Mouse (Mus musculus) left cerebral cortex, postnatal 4 days (tissue): ENCODE results near the gene Eef1g. TPM values are rescaled to one million over a fixed set of nuclear protein-coding genes. Genes with fewer than 3 reads are reported as not detected.
"Not testable (repeated sequence)": the region's sequence is repeated elsewhere in the genome, so short reads cannot be mapped to it uniquely, and the experiment has no call there.

Source experiments
- DNase-seq: peaks from one replicate; pipeline ENCODE4 v3.0.0-alpha.2; 2022
- intact Hi-C: fragments of 180-260 bp; cut with DNase I; formaldehyde crosslinking; loops from one replicate; pipeline ENCODE4 v1.15.1; 2025
- total RNA-seq, 2 experiments: library from RNA; stranded (reverse); gene quantifications; 2 replicates each; pipeline ENCODE4 v1.2.3; 2021

Eef1g gene
- total RNA-seq, 2 experiments from 2014 or later: 385 to 398 TPM

GRCm38 (mm10) chr19:8998546-8998945 is 31.7 kb downstream of the Eef1g start:
- intact Hi-C loops: no loop called here
- DNase-seq: no peak

GRCm38 (mm10) chr19:8999223-8999622 is 32.4 kb downstream of the Eef1g start:
- intact Hi-C loops: no loop called here
- no peak for DNase-seq

- DNase-seq, intact Hi-C loops: not testable (repeated sequence)
Measured at GRCm38 (mm10) chr19:9006915-9007314, 40.1 kb downstream of the Eef1g start.

GRCm38 (mm10) chr19:9019298-9019697 is 52.5 kb downstream of the Eef1g start:
- intact Hi-C loops: no loop called here
- DNase-seq: no peak

- no peak for DNase-seq
- intact Hi-C loops: no loop called here
Measured at GRCm38 (mm10) chr19:9023021-9023778, 56.4 kb downstream of the Eef1g start.

GRCm38 (mm10) chr19:9025562-9026257 is 58.9 kb downstream of the Eef1g start:
- intact Hi-C loops: no loop called here
- no peak for DNase-seq

- intact Hi-C loops: no loop called here
- peak; percentile 60 for DNase-seq
Measured at GRCm38 (mm10) chr19:9026634-9027033, 59.8 kb downstream of the Eef1g start.

- DNase-seq: no peak
- intact Hi-C loops: no loop called here
Measured at GRCm38 (mm10) chr19:9027795-9028194, 61.0 kb downstream of the Eef1g start.

Other genes starting within 250 kb of the Eef1g start
- 100 to 1,000 TPM; 166 to 179 TPM for gene Slc3a2, start 243.7 kb upstream of the Eef1g start, total RNA-seq
- gene Wdr74, start 231.2 kb upstream of the Eef1g start, total RNA-seq: 10 to 100 TPM; 55.9 to 56.5 TPM
- 1 to 10 TPM; 2.7 to 2.8 TPM for gene 1700092M07Rik, start 226.3 kb upstream of the Eef1g start, total RNA-seq
- 10 to 100 TPM; 70.8 to 77.5 TPM for gene Stx5a, start 225.6 kb upstream of the Eef1g start, total RNA-seq
- gene Nxf1, start 210.0 kb upstream of the Eef1g start, total RNA-seq: 100 to 1,000 TPM; 105 to 110 TPM
- gene Tmem223, start 196.0 kb upstream of the Eef1g start, total RNA-seq: 100 to 1,000 TPM in 1 of 2 experiments, 10 to 100 TPM in 1; 96.5 to 102 TPM
- 1 to 10 TPM; 8.2 to 9.2 TPM for gene Tmem179b, start 192.6 kb upstream of the Eef1g start, total RNA-seq
- 10 to 100 TPM; 24.9 to 29.4 TPM for gene Taf6l, start 180.6 kb upstream of the Eef1g start, total RNA-seq
- 10 to 100 TPM; 87.2 to 92.3 TPM for gene Polr2g, start 168.5 kb upstream of the Eef1g start, total RNA-seq
- 1 to 10 TPM; 5.1 to 6.8 TPM for gene Zbtb3, start 164.5 kb upstream of the Eef1g start, total RNA-seq
- gene Ttc9c, start 147.7 kb upstream of the Eef1g start, total RNA-seq: 10 to 100 TPM; 46.0 to 47.2 TPM
- 100 to 1,000 TPM; 108 to 116 TPM for gene Hnrnpul2, start 147.0 kb upstream of the Eef1g start, total RNA-seq
- not detected for gene AC129217.1, start 137.3 kb upstream of the Eef1g start, total RNA-seq
- gene Bscl2, start 129.6 kb upstream of the Eef1g start, total RNA-seq: 10 to 100 TPM; 76.9 to 78.4 TPM
- gene Gng3, start 127.8 kb upstream of the Eef1g start, total RNA-seq: 100 to 1,000 TPM; 275 to 279 TPM
- under 1 TPM; 0.76 to 0.93 TPM for gene Lrrn4cl, start 116.3 kb upstream of the Eef1g start, total RNA-seq
- 100 to 1,000 TPM; 109 to 122 TPM for gene Ubxn1, start 95.5 kb upstream of the Eef1g start, total RNA-seq
- gene Uqcc3, start 86.1 kb upstream of the Eef1g start, total RNA-seq: 10 to 100 TPM; 22.3 to 25.7 TPM
- gene Lbhd1, start 83.3 kb upstream of the Eef1g start, total RNA-seq: 1 to 10 TPM; 4.6 to 8.6 TPM
- gene Gm49403, start 83.1 kb upstream of the Eef1g start, total RNA-seq: not detected
- gene 1810009A15Rik, start 78.2 kb upstream of the Eef1g start, total RNA-seq: 10 to 100 TPM; 16.4 to 21.4 TPM
- 1 to 10 TPM; 4.2 to 5.8 TPM for gene Gm49416, start 78.1 kb upstream of the Eef1g start, total RNA-seq
- 10 to 100 TPM; 25.3 to 25.6 TPM for gene Ints5, start 74.0 kb upstream of the Eef1g start, total RNA-seq
- 100 to 1,000 TPM; 102 to 110 TPM for gene Ganab, start 69.0 kb upstream of the Eef1g start, total RNA-seq
- gene B3gat3, start 46.7 kb upstream of the Eef1g start, total RNA-seq: 100 to 1,000 TPM; 109 to 115 TPM
- 1 to 10 TPM; 1.4 to 1.7 TPM for gene Rom1, start 37.7 kb upstream of the Eef1g start, total RNA-seq
- 10 to 100 TPM in 1 of 2 experiments, 1 to 10 TPM in 1; 9.4 to 11.6 TPM for gene Eml3, start 37.5 kb upstream of the Eef1g start, total RNA-seq
- gene Mta2, start 25.2 kb upstream of the Eef1g start, total RNA-seq: 10 to 100 TPM; 75.4 to 79.6 TPM
- 10 to 100 TPM; 17.5 to 20.0 TPM for gene Tut1, start 13.2 kb upstream of the Eef1g start, total RNA-seq
- gene Ahnak, start 22.2 kb downstream of the Eef1g start, total RNA-seq: 10 to 100 TPM; 14.0 to 18.5 TPM
- gene Scgb1a1, start 120.9 kb downstream of the Eef1g start, total RNA-seq: under 1 TPM in 1 of 2 experiments, not detected in 1; 0.94 TPM
- 10 to 100 TPM; 50.1 to 53.3 TPM for gene Asrgl1, start 168.6 kb downstream of the Eef1g start, total RNA-seq